Mouse (Mus musculus) lung, postnatal 0 days (tissue): ENCODE measurements around the gene Gria4.

Experiments used
- CTCF ChIP-seq: IDR thresholded peaks from 2 replicates; pipeline ENCODE4 v1.5.1; 2016; ENCODE audit warnings: antibody characterized with exemption, mild to moderate bottlenecking
- EP300 ChIP-seq: IDR thresholded peaks from 2 replicates; pipeline ENCODE4 v1.6.1; 2016; ENCODE audit warnings: antibody characterized with exemption, mild to moderate bottlenecking, control low read depth

DNA sequence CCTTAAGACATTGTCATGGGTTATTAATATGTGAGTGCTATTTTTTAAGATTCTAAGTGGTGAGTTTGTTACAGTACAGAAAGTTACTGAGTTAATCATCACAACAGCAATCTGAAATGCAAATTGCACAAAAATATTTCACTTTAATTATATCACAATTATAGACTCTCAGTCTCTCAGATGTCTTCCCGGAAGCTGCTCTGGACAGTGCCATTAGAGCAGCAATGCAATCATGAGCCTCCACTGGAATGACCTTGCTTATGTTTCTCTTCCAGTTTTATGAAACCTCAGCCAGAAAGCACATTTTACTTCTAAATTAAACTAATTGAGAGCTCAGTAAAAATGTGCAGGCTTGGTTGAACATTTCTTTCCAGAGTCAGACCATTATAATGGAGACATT lies 116.9 kb downstream of the Gria4 start:
- no peak for TF ChIP-seq CTCF
- TF ChIP-seq EP300: no peak
